Mouse (Mus musculus) limb, embryonic 13.5 days (tissue): ENCODE measurements around the gene Zzef1. TPM values are rescaled to one million over a fixed set of nuclear protein-coding genes. Genes with fewer than 3 reads are reported as not detected.

Source experiments
- ATAC-seq: fragments of 200-750 bp; cut with Nextera tagmentation; 2 replicates; pipeline ENCODE4 v1.8.0; 2017; ENCODE audit warnings: low read depth, moderate number of reproducible peaks, moderate TSS enrichment; ENCODE audit not compliant: low FRiP score
- H3K27ac ChIP-seq: fragments of 300-500 bp; sonication (generic); 2 replicates; pipeline ENCODE4 v1.5.1; 2015; ENCODE audit warnings: inconsistent platforms, mild to moderate bottlenecking, moderate library complexity
- H3K27me3 ChIP-seq: fragments of 300-500 bp; sonication (generic); 2 replicates; pipeline ENCODE4 v1.6.1; 2015; ENCODE audit warnings: mild to moderate bottlenecking, inconsistent platforms
- H3K36me3 ChIP-seq: fragments of 300-500 bp; sonication (generic); 2 replicates; pipeline ENCODE4 v1.6.1; 2015; ENCODE audit warnings: inconsistent platforms, mild to moderate bottlenecking, moderate library complexity
- H3K4me1 ChIP-seq: fragments of 300-500 bp; sonication (generic); 2 replicates; pipeline ENCODE4 v1.6.1; 2015; ENCODE audit warnings: inconsistent platforms
- H3K4me2 ChIP-seq: fragments of 300-500 bp; sonication (generic); replicated peaks from 2 replicates; pipeline ENCODE4 v1.6.1; 2015; ENCODE audit warnings: inconsistent platforms, mild to moderate bottlenecking, moderate library complexity
- H3K4me3 ChIP-seq: fragments of 300-500 bp; sonication (generic); 2 replicates; pipeline ENCODE4 v1.5.1; 2015; ENCODE audit warnings: moderate library complexity, mild to moderate bottlenecking, inconsistent platforms
- H3K9ac ChIP-seq: fragments of 300-500 bp; sonication (generic); 2 replicates; pipeline ENCODE4 v1.6.1; 2015; ENCODE audit warnings: mild to moderate bottlenecking, inconsistent platforms
- H3K9me3 ChIP-seq: fragments of 300-500 bp; sonication (generic); 2 replicates; pipeline ENCODE4 v1.6.1; 2016; ENCODE audit warnings: inconsistent platforms
- WGBS: fragments of 180-500 bp; shearing (Covaris S2); methylation state at CpG from one replicate; pipeline ENCODE4 v1.1.7; 2015; 5-methylcytosine and 5-hydroxymethylcytosine counted together
- polyA plus RNA-seq: library from polyadenylated mRNA; unstranded; fragments of >200 nt; fragmentation: Nextera tagmentation; extraction: Ambion mirVana; gene quantifications from 2 replicates; pipeline ENCODE4 v1.2.1, GENCODE M21; 2015

Zzef1 gene
- polyA plus RNA-seq, 1 experiment from 2014 or later, result 9.2 TPM

DNA sequence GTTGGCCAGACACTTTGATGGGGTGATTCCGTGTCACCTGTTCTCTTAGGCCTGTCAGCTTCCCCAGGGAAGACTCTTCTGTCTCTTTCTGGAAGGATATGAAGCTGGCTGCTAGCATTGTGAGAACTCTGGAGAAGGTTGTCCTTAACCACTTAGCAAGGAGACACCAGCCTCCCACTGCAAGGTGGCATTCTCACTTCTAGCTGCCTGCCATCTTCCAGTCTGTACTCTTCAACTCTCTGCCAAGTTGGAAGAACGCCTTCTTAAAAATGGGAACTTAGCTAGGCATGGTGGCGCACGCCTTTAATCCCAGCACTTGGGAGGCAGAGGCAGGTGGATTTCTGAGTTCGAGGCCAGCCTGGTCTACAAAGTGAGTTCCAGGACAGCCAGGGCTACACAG lies 17.7 kb downstream of the Zzef1 start:
- Histone ChIP-seq H3K4me2 (no peak overlapping the region), H3K9me3 (no peaks in the 10 kb centered on the region)
- ATAC-seq, result no peak

DNA sequence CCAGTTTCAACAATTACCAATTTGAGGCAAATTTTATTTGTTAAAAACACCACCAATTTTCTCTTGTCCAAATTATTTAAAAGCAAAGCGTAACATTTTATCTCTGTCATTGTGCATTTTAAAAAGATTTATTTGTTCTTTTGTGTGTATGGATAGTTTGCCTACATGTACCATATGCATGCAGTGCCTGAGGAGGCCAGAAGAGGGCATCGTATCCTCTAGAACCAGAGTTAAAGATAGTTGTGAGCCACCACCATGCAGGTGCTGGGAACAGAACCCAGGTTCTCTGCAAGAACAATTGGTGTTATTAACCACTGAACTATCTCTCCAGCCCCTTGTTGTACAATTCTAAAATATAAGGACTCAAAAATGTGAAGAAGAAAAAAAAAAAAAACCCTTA lies 18.2 kb downstream of the Zzef1 start:
- peaks cover 9% of the 10 kb centered on the region for H3K36me3 ChIP-seq
- no peak overlapping the region for H3K9ac ChIP-seq
- ATAC-seq, result no peak
- WGBS, result 72% methylated on average over 2 of the region's 2 CpGs
- no peaks in the 10 kb centered on the region for H3K27me3 ChIP-seq
- no peak overlapping the region for H3K4me3 ChIP-seq
- no peak overlapping the region for H3K27ac ChIP-seq
- no peak overlapping the region for H3K4me2 ChIP-seq
- no peaks in the 10 kb centered on the region for H3K4me1 ChIP-seq
- no peaks in the 10 kb centered on the region for H3K9me3 ChIP-seq

More for the DNA sequence above, 17.7 kb downstream of the Zzef1 start:
- peaks cover 4% of the 10 kb centered on the region; the same call in 1 of the 2 replicates for H3K36me3 ChIP-seq
- WGBS, result 96% methylated on average over 5 of the region's 5 CpGs
- H3K27ac ChIP-seq, result no peak overlapping the region
- H3K4me1 ChIP-seq, result no peaks in the 10 kb centered on the region
- no peaks in the 10 kb centered on the region for H3K27me3 ChIP-seq
- no peak overlapping the region for H3K9ac ChIP-seq
- no peak overlapping the region for H3K4me3 ChIP-seq

DNA sequence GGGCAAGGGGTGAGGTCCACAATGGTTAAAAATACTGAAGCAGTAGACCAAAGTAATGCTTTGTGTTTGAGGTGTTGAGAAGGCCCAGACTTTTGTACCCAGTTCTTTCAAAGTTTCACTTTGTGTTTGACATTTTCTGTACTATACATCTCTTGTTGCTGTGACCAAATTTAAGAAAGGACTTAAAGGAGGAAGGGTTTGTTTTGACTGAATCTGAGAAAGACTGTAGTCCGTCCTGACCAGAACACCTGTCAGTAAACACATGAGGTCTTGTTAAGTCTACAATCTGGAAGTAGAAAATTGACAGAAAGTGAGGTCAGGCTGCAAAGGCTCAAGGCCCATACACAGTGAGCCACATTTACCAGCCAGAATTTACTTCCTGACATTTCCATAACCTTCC lies 20.8 kb downstream of the Zzef1 start:
- Histone ChIP-seq H3K4me2 (no peak overlapping the region), H3K27me3 (no peaks in the 10 kb centered on the region), H3K4me1 (no peaks in the 10 kb centered on the region), H3K9me3 (no peaks in the 10 kb centered on the region), H3K27ac (no peak overlapping the region), H3K4me3 (no peak overlapping the region), H3K36me3 (peaks cover 31% of the 10 kb centered on the region), H3K9ac (no peak overlapping the region)
- 80% methylated on average over 1 of the region's 1 CpGs for WGBS
- no peak for ATAC-seq

DNA sequence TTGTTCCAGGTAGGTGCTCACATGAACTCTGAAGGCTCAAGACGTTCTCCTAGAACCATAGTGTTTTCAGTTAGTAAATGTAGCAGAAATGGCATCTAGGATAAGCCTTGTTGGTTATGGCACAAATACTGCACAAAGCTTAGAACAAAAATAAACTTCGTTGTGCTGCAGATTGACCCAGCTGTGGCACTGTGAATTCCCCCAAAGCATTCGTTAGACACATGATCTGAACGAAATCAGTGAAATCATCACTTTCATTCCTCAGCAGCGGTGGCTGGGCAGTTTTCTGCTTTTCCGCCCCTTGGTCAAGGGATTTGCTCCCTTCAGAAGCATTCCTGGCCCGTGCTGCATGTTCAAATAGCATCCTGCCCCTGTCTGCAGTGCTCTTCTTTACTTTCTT lies 22.0 kb downstream of the Zzef1 start:
- Histone ChIP-seq H3K27ac (no peak overlapping the region), H3K4me1 (no peaks in the 10 kb centered on the region), H3K9me3 (no peaks in the 10 kb centered on the region), H3K4me3 (no peak overlapping the region), H3K36me3 (peaks cover 34% of the 10 kb centered on the region), H3K4me2 (no peak overlapping the region), H3K27me3 (no peaks in the 10 kb centered on the region), H3K9ac (no peak overlapping the region)
- WGBS, result 91% methylated on average over 7 of the region's 7 CpGs
- ATAC-seq, result no peak

DNA sequence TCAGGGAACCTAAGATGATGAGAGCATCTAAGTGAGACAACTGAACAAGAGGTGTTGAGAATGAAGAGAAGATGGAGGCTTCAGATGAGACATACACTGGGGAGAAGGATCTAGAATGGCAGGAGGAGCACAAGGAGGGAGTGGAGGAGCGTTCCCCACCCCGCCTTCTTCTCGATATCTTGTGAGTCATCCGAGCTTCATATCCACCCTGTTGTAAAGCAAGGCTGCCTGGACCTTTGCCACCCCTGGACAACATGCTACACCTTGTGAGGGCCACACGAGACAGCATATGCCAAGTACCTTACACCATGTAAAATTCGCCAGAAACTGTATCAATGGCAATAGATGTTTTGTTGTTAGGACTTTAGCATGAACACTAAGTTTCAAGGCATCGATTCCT lies 25.0 kb downstream of the Zzef1 start:
- no peak for ATAC-seq
- H3K27me3 ChIP-seq, result no peaks in the 10 kb centered on the region
- H3K4me2 ChIP-seq, result no peak overlapping the region
- no peak overlapping the region for H3K9ac ChIP-seq
- H3K4me3 ChIP-seq, result no peak overlapping the region
- no peak overlapping the region for H3K27ac ChIP-seq
- peaks cover 57% of the 10 kb centered on the region for H3K36me3 ChIP-seq
- no peaks in the 10 kb centered on the region for H3K9me3 ChIP-seq
- H3K4me1 ChIP-seq, result no peaks in the 10 kb centered on the region
- WGBS, result 91% methylated on average over 7 of the region's 7 CpGs

DNA sequence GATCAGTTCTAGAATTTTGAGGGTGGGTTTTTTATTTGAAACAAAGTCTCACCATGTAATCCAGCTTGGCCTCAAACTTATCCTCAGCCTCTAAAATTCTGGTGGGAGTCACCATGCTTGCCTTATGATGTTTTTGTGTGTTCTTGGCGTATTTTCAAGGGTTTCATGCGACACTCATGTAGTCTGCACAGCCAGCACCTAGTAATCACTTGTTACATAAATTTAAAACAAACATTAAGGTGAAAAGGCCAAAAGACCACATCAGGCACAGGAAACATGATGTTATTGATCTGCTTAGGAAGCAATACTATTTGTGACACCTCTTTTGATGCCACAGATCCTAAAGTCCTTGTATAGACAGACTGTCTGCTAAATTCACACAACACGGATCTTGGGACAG lies 33.8 kb downstream of the Zzef1 start:
- no peaks in the 10 kb centered on the region for H3K27me3 ChIP-seq
- no peak overlapping the region for H3K4me2 ChIP-seq
- H3K9me3 ChIP-seq, result no peaks in the 10 kb centered on the region
- H3K27ac ChIP-seq, result no peak overlapping the region
- H3K9ac ChIP-seq, result no peak overlapping the region
- H3K4me1 ChIP-seq, result no peaks in the 10 kb centered on the region
- ATAC-seq, result no peak
- peaks cover 75% of the 10 kb centered on the region for H3K36me3 ChIP-seq
- H3K4me3 ChIP-seq, result no peak overlapping the region
- WGBS, result 84% methylated on average over 3 of the region's 3 CpGs

DNA sequence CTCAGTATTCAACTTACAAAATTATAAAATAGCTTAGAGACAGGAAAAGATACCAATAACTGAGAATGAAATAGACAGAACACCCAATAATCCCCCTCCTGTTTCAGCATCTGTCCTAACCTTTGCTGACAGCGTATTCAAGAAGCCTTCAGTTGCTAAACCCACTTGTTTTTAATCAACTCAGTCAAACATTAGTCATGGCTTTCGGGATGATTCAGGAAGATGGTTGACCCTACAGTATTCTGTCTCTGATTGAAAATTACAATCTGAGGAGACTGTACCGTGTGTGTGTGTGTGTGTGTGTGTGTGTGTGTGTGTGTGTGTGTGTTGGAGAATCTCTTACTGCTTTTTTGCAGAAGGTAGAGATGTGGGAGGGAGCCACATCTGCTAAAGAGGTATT lies 46.7 kb downstream of the Zzef1 start:
- no peak for ATAC-seq
- no peaks in the 10 kb centered on the region for H3K4me1 ChIP-seq
- H3K9me3 ChIP-seq, result no peaks in the 10 kb centered on the region
- 84% methylated on average over 3 of the region's 3 CpGs for WGBS
- no peak overlapping the region for H3K4me2 ChIP-seq
- H3K36me3 ChIP-seq, result peaks cover 41% of the 10 kb centered on the region
- no peak overlapping the region for H3K9ac ChIP-seq
- no peak overlapping the region for H3K27ac ChIP-seq
- no peak overlapping the region for H3K4me3 ChIP-seq
- H3K27me3 ChIP-seq, result no peaks in the 10 kb centered on the region

DNA sequence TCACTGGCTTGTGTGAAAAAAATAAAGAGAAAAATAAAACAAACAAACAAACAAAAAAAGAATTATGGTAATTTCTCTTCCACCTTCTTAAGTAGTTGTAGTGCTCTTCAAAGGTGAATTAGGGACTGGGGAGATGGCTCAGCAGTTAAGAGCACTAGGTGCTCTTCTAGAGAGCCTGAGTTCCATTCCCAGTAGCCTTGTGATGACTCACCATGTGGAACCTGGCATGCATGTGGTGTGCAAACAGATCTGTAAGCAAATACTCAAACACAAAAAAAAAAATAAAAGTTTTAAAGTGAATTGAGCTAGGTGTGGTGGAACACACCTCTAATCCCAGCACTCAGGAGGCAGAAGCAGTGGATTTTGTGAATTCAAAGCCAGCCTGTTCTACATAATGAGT lies 47.5 kb downstream of the Zzef1 start:
- Histone ChIP-seq H3K4me3 (no peak overlapping the region), H3K27me3 (no peaks in the 10 kb centered on the region), H3K9ac (no peak overlapping the region), H3K4me2 (no peak overlapping the region), H3K36me3 (peaks cover 49% of the 10 kb centered on the region), H3K4me1 (no peaks in the 10 kb centered on the region), H3K9me3 (no peaks in the 10 kb centered on the region), H3K27ac (no peak overlapping the region)
- no peak for ATAC-seq

DNA sequence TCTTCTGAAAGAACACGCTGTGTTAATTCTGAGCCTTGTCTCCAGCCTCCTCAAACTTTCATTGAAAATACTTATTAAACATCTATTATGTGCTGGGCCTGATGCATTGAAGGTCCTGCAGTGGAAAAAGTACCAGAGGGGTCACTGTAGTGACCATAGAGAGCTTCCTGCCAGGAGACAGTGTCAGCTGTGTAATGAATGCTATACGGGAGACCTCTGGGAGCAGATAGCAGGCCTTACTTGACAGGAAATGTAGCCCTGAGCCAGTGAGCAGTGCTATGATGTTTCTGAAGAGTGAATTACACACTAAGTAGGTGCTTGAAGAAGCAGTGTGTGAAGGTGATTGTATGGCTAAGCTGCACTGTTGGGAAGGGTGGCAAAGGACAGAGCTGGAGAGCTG lies 49.5 kb downstream of the Zzef1 start:
- H3K9me3 ChIP-seq, result no peaks in the 10 kb centered on the region
- no peak overlapping the region for H3K9ac ChIP-seq
- 93% methylated on average over 2 of the region's 2 CpGs for WGBS
- H3K27me3 ChIP-seq, result no peaks in the 10 kb centered on the region
- ATAC-seq, result no peak
- no peak overlapping the region for H3K4me2 ChIP-seq
- H3K27ac ChIP-seq, result no peak overlapping the region
- H3K4me1 ChIP-seq, result no peaks in the 10 kb centered on the region
- no peak overlapping the region for H3K4me3 ChIP-seq
- H3K36me3 ChIP-seq, result peaks cover 54% of the 10 kb centered on the region

DNA sequence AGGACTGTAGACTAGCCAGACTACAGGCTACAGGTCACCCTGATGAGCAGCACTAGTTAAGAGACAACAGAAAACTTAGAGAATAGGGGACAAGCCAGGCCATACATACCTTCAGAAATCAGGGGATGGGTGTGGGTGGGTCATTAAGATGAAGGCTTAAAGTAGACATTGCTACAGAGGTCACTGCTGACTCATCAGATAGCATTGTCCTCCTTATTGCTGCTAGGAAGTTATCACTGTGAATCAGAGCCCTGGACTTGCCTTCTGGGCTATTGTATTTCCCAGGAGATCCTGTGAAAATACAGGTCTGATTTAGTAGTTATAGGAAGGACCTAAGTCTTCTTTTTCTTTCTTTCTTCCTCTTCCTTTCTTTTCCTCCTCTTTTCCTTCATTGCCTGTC lies 50.7 kb downstream of the Zzef1 start:
- peaks cover 59% of the 10 kb centered on the region for H3K36me3 ChIP-seq
- no peak overlapping the region for H3K27ac ChIP-seq
- H3K4me3 ChIP-seq, result no peak overlapping the region
- no peak for ATAC-seq
- no peak overlapping the region for H3K4me2 ChIP-seq
- H3K9ac ChIP-seq, result no peak overlapping the region
- no peaks in the 10 kb centered on the region for H3K9me3 ChIP-seq
- H3K27me3 ChIP-seq, result no peaks in the 10 kb centered on the region
- no peaks in the 10 kb centered on the region for H3K4me1 ChIP-seq

DNA sequence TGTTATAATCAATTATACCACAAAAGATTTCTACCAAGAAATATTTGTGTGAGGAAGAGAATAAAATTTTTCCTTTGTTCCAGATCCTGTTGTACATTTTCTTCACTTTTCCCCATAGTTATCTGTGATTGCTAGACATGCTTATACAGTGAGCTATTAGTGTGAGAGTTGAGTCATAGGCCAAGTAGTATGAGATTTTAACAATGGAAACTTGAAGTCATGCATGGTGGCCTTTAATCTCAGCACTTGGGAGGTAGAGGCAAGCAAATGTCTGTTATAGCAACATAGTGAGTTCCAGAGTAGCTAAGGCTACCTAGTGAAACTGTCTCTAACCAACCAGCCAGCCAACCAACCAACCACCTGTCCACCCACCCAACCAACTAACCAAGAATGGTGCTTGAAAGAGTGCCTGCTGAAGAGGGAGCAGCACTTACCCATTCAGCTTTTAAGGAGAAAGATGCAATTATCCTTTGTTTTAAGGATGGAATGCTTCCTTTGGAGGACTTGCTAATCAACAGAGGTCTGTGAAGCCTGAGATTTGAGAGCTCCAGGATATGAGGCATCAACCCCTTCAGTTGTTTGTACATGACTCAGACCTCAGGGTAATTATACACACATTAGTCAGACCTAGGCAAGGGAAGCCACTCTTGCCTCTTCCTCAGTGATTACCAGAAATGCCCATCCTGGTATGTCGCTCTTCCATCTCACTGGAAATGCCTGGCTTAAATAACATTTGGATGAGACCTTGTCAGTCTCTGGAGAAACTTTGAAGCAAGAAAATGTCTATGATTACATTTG lies 52.0 kb downstream of the Zzef1 start:
- no peak for ATAC-seq
- Histone ChIP-seq H3K27me3 (no peaks in the 10 kb centered on the region), H3K4me3 (no peak overlapping the region), H3K27ac (no peak overlapping the region), H3K4me2 (no peak overlapping the region), H3K9ac (no peak overlapping the region), H3K4me1 (no peaks in the 10 kb centered on the region), H3K9me3 (no peaks in the 10 kb centered on the region), H3K36me3 (peaks cover 70% of the 10 kb centered on the region)
- 91% methylated on average over 1 of the region's 1 CpGs for WGBS

DNA sequence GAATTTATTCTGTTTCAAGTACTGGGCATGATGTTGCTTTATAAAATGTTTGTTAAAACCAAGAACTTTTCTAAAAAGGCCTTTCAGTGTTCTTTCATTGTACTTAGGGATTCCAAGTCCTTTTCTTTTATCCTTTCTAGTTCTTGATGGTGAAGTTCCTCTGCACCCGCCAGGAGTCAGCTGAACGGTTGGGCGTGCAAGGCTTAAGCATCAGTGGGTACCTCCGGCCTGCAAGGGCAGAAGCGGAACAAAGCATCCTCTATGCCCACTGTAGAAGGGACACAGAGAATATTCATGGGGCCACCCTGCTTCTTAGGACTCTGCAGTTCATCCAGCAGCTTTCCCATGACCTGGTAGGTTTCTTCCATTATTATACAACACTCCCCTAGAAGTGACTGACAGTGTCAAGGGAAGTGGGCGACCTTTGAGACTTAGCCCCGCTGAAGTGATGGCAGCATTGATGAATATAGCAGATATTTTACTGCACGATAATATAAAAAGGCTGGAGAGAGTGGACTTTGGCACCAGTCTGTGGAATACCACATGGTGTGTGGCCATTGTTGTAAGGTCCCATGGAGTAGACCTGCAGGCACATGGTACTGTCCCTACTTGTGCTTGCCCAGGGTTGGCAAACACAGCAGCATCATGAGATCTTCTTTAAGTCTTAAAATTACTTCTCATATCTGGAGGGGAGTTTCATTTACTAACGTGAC lies 54.5 kb downstream of the Zzef1 start:
- Histone ChIP-seq H3K4me1 (no peaks in the 10 kb centered on the region), H3K9ac (no peak overlapping the region), H3K4me2 (no peak overlapping the region), H3K36me3 (peaks cover 78% of the 10 kb centered on the region), H3K9me3 (no peaks in the 10 kb centered on the region), H3K27me3 (no peaks in the 10 kb centered on the region), H3K4me3 (no peak overlapping the region), H3K27ac (no peak overlapping the region)
- no peak for ATAC-seq
- WGBS, result 95% methylated on average over 9 of the region's 9 CpGs

DNA sequence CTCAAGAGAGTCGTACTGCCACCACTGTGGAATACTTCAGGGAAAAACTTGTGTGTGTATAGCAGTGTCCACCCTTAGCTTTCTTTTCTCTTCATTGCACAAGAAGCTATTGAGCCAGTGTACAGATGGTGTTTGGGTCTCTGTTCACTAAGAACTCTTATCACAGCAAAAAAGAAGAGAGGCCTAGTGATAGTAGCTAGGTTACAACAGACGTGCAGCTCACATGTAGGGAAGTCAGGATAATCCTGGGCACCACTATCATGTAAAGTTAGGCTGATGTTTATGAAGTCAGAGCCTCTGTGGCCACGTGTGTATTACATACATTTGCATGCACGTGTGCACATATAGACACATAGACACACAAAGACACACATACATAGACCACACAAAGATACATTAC lies 55.2 kb downstream of the Zzef1 start:
- Histone ChIP-seq H3K36me3 (peaks cover 78% of the 10 kb centered on the region), H3K9me3 (no peaks in the 10 kb centered on the region), H3K4me1 (no peaks in the 10 kb centered on the region), H3K4me3 (no peak overlapping the region), H3K27ac (no peak overlapping the region), H3K27me3 (no peaks in the 10 kb centered on the region), H3K4me2 (no peak overlapping the region), H3K9ac (no peak overlapping the region)
- WGBS, result 90% methylated on average over 4 of the region's 4 CpGs
- no peak for ATAC-seq
